Mouse (Mus musculus) layer of hippocampus, postnatal 25 days (tissue): ENCODE data around the gene Arpc4. TPM values are rescaled to one million over a fixed set of nuclear protein-coding genes. Genes with fewer than 3 reads are reported as not detected.
"Not testable (repeated sequence)": the region's sequence is repeated elsewhere in the genome, so short reads cannot be mapped to it uniquely, and the experiment has no call there.

Experiments
- DNase-seq, 2 experiments: peaks; one replicate each; pipeline ENCODE4 v3.0.0; 2022; ENCODE audit warnings: mixed read lengths in 2 of 2, low spot score in 1 of 2; ENCODE audit errors: extremely low spot score in 1 of 2
- total RNA-seq, 2 experiments: library from RNA; stranded (reverse); gene quantifications; 2 replicates each; pipeline ENCODE4 v1.2.3; 2021

The Arpc4 gene
- 100 to 1,000 TPM; 320 to 364 TPM for total RNA-seq

- peak; percentile 88 to 93 for DNase-seq
Measured at GRCm38 (mm10) chr6:113377496-113378385, at the start of gene Arpc4, which contains the start of gene Tada3. TSS of gene Arpc4 (plus strand) at chr6:113378115. TSS of gene Tada3 (minus strand) at chr6:113377883.

GRCm38 (mm10) chr6:113329396-113329795, 48.5 kb upstream of the Arpc4 start:
- DNase-seq, result no peak

GRCm38 (mm10) chr6:113330547-113330946, 47.4 kb upstream of the Arpc4 start:
- no peak for DNase-seq

- no peak for DNase-seq
Measured at GRCm38 (mm10) chr6:113331721-113332120, 46.2 kb upstream of the Arpc4 start.

GRCm38 (mm10) chr6:113332734-113333133, 45.2 kb upstream of the Arpc4 start:
- DNase-seq, result not testable (repeated sequence)

- peak in 1 of 2 experiments; percentile 53 for DNase-seq
Measured at GRCm38 (mm10) chr6:113333137-113333950, 44.6 kb upstream of the Arpc4 start.

GRCm38 (mm10) chr6:113334216-113334615, 43.7 kb upstream of the Arpc4 start:
- DNase-seq, result no peak

- no peak for DNase-seq
Measured at GRCm38 (mm10) chr6:113336852-113337620, 40.9 kb upstream of the Arpc4 start.

GRCm38 (mm10) chr6:113341574-113341973, 36.3 kb upstream of the Arpc4 start:
- DNase-seq, result no peak

GRCm38 (mm10) chr6:113342297-113342696, 35.6 kb upstream of the Arpc4 start:
- DNase-seq, result no peak

- DNase-seq, result peak; percentile 52 to 65
Measured at GRCm38 (mm10) chr6:113343177-113344092, 34.5 kb upstream of the Arpc4 start, which contains the start of gene Camk1. TSS of gene Camk1 (minus strand) at chr6:113343984.

GRCm38 (mm10) chr6:113344321-113344720, 33.6 kb upstream of the Arpc4 start:
- DNase-seq, result no peak

- DNase-seq, result no peak
Measured at GRCm38 (mm10) chr6:113346897-113347296, 31.0 kb upstream of the Arpc4 start.

GRCm38 (mm10) chr6:113350538-113350937, 27.4 kb upstream of the Arpc4 start:
- DNase-seq, result no peak

- no peak for DNase-seq
Measured at GRCm38 (mm10) chr6:113351161-113351560, 26.8 kb upstream of the Arpc4 start.

GRCm38 (mm10) chr6:113351653-113352052, 26.3 kb upstream of the Arpc4 start:
- DNase-seq, result no peak

GRCm38 (mm10) chr6:113352820-113353219, 25.1 kb upstream of the Arpc4 start:
- no peak for DNase-seq

- no peak for DNase-seq
Measured at GRCm38 (mm10) chr6:113353696-113354095, 24.2 kb upstream of the Arpc4 start.

- DNase-seq, result no peak
Measured at GRCm38 (mm10) chr6:113361476-113361875, 16.4 kb upstream of the Arpc4 start.
